Mouse (Mus musculus) hematopoietic stem cell, adult 5-6 weeks (primary cell): ENCODE results near the gene Nefh. TPM values are rescaled to one million over a fixed set of nuclear protein-coding genes. Genes with fewer than 3 reads are reported as not detected.

Experiments used
- ATAC-seq, 2 experiments: fragments of 125-278 bp in 1 of 2; replicated peaks in 1 of 2; 2 replicates each; pipeline ENCODE4 v1.8.0; 2016 to 2017; ENCODE audit warnings: inconsistent platforms in 2 of 2, mild to moderate bottlenecking in 2 of 2, moderate number of reproducible peaks in 2 of 2, low read depth in 1 of 2, moderate TSS enrichment in 1 of 2; ENCODE audit not compliant: low FRiP score in 2 of 2, poor library complexity in 2 of 2, severe bottlenecking in 2 of 2, insufficient read depth in 1 of 2, low TSS enrichment in 1 of 2
- total RNA-seq: library from RNA; stranded (forward); fragments of 172-1452, 232-1000 nt; gene quantifications from 2 replicates; pipeline ENCODE4 v1.2.3, GENCODE M21; 2017

Gene Nefh
- total RNA-seq = 11.9 and 19.6 TPM in 2 replicates

- ATAC-seq = no peak
Measured at GRCm38 (mm10) chr11:4947813-4948174, at the start of gene Nefh. Nefh (minus strand) TSS chr11:4948064.

DNA sequence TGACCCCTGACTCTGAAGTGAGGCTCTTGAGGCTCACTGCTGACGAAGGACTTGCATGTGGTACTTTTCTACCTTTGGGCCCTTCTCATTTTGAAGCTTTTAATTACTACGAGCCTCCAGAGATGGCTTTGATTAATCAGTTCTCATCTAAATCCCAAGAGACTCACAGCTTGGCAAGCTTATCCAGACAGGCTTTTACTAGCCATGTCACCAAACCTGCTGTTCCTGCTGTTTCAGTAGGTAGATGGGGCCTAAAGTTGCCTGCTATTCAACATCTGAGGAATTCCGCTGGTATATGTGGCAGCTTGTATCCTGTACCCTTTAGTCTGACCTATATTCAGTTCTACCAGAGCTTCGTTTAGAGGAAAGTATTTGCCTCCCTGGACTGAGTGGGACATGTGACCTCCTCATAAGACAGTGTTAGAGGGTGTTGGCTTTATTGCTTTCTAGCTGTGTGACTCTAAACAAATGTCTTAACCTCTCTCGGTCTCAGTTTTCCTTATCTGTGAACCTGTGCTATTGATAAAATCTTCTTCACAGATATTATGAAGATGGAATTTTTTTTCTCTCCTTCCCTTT lies 48.8 kb upstream of the Nefh start:
- ATAC-seq = no peak

DNA sequence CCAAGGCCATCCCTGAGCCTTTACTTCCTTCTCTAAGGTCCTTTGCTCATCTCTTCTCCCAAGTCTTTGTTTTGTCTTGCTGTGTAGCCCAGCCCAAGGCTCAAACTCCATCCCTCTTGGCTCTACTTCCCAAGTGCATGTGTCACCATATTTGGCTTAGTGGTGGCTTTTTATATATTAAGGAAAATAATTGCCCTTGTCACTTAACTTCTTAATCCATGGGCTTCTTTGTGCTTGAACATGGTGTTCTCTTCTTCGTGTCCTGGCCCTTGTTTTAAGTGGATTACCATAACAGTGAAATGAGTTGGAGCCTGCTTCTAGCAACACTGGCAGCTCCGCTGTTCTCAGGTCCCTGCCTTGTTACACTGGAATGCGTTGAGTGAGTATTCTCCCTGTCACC lies 47.8 kb upstream of the Nefh start:
- ATAC-seq = no peak

DNA sequence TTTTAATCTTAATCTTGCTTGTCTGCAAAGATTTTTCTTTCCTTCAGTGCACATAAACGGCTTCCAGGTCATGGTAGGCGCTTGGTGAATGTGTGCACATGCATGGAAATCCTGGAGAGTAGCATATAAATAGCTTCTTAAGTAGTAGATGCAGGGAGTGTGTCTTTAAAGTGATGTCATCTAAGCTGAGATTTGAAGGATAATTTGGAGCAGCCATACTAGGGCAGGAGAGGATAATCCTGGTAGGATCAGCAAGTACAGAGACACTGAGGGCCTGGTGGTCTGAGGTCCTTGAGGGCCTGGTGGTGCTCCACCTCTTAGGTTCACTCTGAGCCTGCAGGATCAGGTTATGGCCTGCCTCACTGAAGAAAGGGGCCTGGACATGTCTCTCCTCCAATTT lies 44.6 kb upstream of the Nefh start:
- no peak for ATAC-seq

GRCm38 (mm10) chr11:4989187-4989586 lies 41.3 kb upstream of the Nefh start:
- ATAC-seq = peak; percentile 53 to 65; a peak in 3 of 4 replicates

DNA sequence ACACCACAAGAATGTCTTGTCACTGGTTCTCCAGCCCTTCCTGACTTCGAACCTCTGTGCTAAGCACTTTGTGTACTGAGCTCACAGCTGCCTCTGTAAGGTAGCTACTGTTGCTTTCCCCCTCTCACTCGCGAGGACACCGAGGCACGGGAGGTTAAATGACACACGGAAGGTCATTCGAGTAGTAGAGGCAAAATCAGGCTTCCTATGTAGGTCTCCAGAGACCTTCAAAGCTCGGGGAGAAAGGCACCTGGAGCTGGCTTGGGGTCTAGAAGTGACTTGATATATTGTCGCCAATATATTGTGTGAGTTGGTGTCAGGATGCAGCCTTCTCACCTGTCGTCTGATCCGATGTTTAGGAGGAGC lies 39.6 kb upstream of the Nefh start:
- no peak for ATAC-seq

- ATAC-seq = peak; percentile 84 to 88
Measured at GRCm38 (mm10) chr11:4986695-4987486, 39.0 kb upstream of the Nefh start, which contains the start of gene Ap1b1. Ap1b1 (plus strand) TSS chr11:4986824.

DNA sequence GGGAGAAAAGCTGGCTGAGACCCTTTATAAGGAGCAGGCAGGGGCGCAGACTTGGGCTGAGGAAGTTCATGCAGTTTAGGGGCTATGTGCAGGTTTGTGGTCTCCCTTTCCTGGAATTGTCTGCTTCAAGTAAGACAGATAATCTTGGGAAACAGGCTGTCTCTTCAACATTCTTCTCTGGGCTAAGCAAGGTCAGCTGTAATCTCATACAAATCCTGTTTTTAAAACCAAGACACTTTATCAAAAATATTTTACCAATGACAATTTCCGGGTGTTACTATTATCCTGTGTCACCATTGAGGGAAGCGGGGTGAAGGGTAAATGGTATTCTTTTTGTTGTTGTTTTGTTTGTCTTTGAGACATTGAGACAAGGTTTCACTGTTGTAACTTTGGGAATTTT lies 36.9 kb upstream of the Nefh start:
- ATAC-seq = no peak

- peak in 1 of 2 experiments; percentile 41; a peak in 1 of 4 replicates for ATAC-seq
Measured at GRCm38 (mm10) chr11:4984249-4984648, 36.4 kb upstream of the Nefh start.

DNA sequence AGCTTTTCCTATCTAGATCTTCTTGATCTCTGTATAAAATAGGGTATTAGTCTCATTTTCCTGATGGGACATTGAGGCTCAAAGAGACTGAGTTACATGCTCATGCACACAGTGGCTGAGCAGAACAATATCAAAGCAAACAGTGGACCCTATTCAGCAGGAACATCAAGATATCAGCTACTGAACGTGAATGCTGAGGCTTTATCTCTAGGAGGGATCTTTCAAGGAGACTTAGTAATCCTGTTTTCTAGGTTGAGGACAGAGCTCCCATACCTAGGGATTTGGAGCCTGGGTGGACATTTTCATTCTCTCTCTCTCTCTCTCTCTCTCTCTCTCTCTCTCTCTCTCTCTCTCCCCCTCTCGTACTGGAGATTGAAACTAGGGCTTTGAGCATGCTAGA lies 35.7 kb upstream of the Nefh start:
- ATAC-seq = no peak

DNA sequence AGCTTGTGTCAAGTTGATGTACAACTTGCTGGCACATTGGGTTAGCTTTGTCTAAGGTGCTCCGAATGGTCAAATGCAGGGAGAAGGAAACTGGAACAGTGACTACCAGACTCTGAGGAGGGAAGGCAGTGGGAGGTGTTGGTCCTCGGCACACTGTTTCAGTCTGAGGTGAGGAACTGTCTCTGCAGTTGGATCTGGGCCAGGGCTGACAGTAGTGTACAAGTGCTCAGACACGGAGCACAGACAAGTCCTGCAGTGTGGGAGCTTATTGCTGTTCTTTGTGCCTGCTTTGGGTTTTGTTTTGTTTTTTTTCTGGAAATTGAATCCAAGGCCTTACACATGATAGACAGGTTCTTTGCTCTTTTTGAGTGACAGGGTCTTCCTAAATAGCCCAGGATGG lies 35.1 kb upstream of the Nefh start:
- no peak for ATAC-seq

DNA sequence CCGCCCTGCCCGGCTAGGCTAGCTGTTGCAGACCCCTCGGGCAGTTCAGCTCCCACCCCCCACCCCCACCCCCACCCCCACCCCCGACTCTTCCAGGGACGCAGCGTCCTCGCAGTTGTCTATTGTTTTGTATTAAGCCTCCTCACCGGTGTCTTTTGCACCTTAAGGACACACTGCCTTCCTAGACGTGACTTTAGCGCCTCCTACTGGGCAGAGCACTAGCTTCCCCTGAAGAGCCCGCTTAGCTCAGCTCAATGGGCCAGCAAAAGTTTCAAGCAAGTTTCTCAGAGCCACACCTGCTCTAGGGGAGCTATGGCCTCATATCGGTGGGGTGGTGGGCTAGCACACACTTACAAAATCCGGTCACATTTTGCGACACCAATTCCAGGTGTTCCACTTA lies 27.8 kb upstream of the Nefh start:
- peak in 1 of 2 experiments; percentile 34; a peak in 1 of 4 replicates for ATAC-seq

- ATAC-seq = peak; percentile 38 to 46
Measured at GRCm38 (mm10) chr11:4974376-4975122, 26.7 kb upstream of the Nefh start.

DNA sequence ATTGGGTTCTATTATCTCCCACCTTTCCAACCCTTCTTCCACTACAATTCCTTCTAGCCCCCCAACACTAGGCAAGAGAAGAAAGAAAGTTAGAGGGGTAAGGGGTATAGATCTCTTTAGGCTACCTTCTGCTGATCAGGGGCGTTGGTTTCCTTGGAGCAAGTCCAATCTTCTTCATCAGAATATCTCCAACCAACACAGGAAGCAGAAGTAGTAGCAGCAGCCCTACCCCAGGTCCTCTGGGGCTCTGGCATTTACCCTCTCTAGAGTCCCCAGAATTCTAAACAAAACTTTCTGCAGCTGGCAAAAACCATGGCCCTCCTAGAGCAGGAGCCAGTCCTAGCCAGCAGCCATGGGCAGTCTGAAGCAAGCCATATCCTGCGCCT lies 26.0 kb upstream of the Nefh start:
- 0 out of 4 replicates have a peak, but pooled peaks have one; percentile 17 to 20 for ATAC-seq

GRCm38 (mm10) chr11:4972967-4973870 lies 25.4 kb upstream of the Nefh start:
- ATAC-seq = peak; percentile 66 to 74

DNA sequence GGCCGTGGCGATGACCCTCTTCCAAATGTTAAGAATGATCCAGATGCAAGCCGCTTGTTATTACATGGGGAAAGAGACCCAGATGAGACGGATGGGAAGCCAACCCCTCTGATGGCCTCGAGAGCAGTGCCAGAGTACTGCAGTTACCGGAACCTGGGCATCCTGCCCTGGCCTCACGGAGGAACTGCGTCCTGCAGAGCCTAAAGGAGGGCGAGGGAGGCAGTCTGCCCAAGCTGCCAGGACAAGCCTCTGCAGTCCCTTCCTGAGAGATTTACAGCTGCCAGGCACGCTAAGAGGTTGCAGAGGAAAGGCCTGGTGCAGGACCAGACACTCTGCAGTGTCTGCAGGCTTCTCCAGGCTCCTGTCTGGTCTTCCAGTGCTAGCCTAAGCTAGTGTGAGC lies 20.5 kb upstream of the Nefh start:
- peak; percentile 50 to 66; a peak in 3 of 4 replicates for ATAC-seq

- ATAC-seq = peak in 1 of 2 experiments; percentile 27; a peak in 1 of 4 replicates
Measured at GRCm38 (mm10) chr11:4967549-4967948, 19.7 kb upstream of the Nefh start.
